Mouse (Mus musculus) urinary bladder, adult 2 months (tissue): ENCODE results near the gene Hist1h1e. TPM values are rescaled to one million over a fixed set of nuclear protein-coding genes. Genes with fewer than 3 reads are reported as not detected.
"Not testable (repeated sequence)": the region's sequence is repeated elsewhere in the genome, so short reads cannot be mapped to it uniquely, and the experiment has no call there.

Experiments used
- DNase-seq: peaks from one replicate; pipeline ENCODE4 v3.0.0; 2022; ENCODE audit warnings: low spot score
- polyA plus RNA-seq: library from polyadenylated mRNA; depleted of rRNA; stranded (reverse); fragments of >200 nt; gene quantifications from 2 replicates; pipeline ENCODE4 v1.2.3, GENCODE M21; 2012; rRNA removed

Gene Hist1h1e
- polyA plus RNA-seq, 1 experiment, result 1.1 TPM

DNA sequence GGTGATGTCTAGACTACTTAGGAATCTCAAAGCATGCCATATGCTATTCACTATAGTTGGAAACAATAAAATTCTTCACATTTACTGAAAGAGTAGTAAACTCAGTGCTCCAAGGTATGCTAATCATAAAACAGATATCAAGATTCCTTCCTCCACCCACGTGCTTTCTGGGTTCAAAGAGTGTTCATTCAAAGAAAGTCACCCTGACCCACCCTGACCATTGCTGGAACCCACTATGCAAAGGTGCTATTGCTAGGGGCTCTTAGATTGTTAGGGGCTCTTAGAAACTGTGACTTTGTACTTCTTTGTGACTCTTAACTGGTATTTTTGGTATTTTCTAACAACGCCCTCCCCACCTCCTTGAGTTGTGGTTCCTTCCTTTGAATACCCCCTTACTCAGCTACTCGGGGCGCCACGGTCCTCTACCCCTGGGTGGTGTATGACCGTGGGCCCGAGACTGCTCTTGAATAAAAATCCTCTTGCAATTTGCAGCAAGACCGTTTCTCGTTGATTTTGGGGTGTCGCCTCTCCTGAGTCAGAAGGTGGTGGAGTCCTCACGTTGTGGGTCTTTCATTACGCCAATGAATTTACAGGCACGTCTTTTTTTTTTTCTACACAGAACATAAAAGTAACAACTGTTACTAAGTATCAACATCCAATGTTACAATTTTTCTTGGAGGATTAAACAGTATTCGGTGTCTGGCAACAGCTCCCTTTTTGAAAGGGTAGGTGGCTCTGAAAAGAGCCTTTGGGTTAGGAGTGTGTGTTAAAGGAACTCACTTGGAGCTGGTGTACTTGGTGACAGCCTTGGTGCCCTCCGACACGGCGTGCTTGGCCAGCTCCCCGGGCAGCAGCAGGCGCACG, 49.1 kb downstream of the Hist1h1e start:
- DNase-seq, result not testable (repeated sequence)

DNA sequence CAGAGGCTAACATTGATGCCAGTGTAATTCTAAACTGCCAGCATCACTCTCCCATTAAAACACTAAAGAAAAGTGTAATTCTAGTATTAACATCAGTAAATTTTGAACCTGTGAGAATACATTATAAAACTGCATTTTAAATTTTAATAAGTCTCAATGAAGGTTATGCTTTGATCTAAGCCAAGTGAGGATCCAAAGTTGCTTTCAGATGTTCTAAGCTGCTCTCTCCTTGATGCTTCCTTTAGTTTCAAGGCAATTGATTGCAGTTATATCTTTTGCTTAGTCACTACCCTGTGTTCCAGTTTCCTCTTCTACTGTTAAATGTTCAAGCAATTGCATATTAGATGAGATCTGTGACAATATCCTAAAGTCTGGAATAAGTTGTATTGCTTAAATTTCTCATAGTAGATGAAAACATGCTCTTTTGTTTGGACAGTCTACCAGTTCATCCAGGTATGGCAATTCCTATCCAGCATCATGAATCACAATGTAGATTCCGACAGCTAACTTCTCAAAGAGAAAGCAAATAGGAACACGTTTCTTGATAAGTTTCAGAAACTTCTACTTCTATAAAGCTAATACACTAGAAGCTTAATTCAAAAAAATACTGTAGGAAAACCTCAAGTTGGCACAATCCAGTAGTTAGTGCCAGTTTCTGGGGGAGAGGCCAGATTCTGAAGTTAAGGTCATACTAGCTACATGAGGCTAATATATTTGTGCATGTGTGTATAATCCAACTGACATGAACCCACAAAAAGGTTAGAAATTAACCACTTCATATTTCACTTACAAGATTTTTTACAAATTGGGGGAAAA, 49.9 kb downstream of the Hist1h1e start:
- DNase-seq, result no peak

DNA sequence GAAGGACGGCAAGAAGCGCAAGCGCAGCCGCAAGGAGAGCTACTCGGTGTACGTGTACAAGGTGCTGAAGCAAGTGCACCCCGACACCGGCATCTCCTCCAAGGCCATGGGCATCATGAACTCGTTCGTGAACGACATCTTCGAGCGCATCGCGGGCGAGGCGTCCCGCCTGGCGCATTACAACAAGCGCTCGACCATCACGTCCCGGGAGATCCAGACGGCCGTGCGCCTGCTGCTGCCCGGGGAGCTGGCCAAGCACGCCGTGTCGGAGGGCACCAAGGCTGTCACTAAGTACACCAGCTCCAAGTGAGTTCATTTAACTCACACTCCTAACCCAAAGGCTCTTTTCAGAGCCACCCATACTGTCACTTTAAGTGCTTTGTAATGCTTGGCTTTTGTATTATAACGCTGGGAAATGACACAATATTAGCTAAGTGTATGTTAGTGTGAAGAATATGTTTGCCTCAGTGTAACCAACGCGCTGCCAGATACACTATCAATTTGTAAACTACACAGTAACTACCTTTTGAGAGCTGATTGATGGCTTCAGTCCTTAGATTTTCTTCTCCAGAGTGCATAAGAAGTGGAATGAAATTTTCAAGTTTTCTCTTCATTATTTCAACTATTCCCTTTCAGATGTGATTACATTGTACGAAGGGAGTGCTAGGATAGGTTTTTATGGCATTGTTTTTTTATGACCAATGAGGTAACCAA, 50.7 kb downstream of the Hist1h1e start:
- not testable (repeated sequence) for DNase-seq

DNA sequence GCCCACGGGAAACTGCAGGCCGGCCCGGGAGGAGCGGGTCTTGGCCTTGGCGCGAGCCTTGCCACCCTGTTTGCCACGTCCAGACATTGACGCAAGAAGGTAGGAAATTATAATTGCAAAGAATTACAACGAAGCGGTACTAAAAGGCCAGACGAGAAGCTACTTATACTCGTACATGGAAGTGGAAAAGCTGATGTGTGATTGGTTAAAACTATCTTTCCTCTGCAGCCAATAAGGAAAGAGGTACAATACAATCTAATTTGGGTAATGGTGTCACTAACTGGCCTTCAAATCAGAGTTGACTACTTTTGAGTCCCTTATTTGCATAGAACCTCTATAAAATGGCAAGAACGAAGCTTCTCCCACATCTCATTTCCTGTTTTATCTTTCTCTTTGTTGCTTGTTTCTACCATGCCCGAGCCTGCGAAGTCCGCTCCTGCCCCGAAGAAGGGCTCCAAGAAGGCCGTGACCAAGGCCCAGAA, 51.3 kb downstream of the Hist1h1e start, which contains the start of the genes Hist1h2ae and Hist1h2bg:
Gene Hist1h2ae, minus strand, starts transcription at position 199 of the 482 bp plus-strand sequence.
Gene Hist1h2bg, plus strand, starts transcription at position 375 of the 482 bp plus-strand sequence.
- DNase-seq, result peak; percentile 61

Other genes with a start within 250 kb of the Hist1h1e start
- 7.9 TPM in 2 replicates for gene Abt1, start 198.7 kb downstream of the Hist1h1e start, polyA plus RNA-seq
- gene Btn1a1, start 156.7 kb downstream of the Hist1h1e start, polyA plus RNA-seq, result not detected in 2 replicates
- gene Btn2a2, start 133.7 kb downstream of the Hist1h1e start, polyA plus RNA-seq, result 0.04 TPM in 1 of 2 replicates, not detected in the other
- gene Hist1h4h, start 91.5 kb downstream of the Hist1h1e start, polyA plus RNA-seq, result 27.8 and 30.5 TPM in 2 replicates
- gene Hist1h2af, start 88.7 kb downstream of the Hist1h1e start, polyA plus RNA-seq, result 1.3 and 5.2 TPM in 2 replicates
- 0.40 and 0.90 TPM in 2 replicates for gene Hist1h3g, start 87.1 kb downstream of the Hist1h1e start, polyA plus RNA-seq
- gene Hist1h2bh, start 79.2 kb downstream of the Hist1h1e start, polyA plus RNA-seq, result 0.60 and 0.69 TPM in 2 replicates
- 0.44 and 0.78 TPM in 2 replicates for gene Hist1h3f, start 78.5 kb downstream of the Hist1h1e start, polyA plus RNA-seq
- 0.26 and 0.78 TPM in 2 replicates for gene Hist1h4f, start 70.9 kb downstream of the Hist1h1e start, polyA plus RNA-seq
- 0.62 and 0.90 TPM in 2 replicates for gene Hist1h1d, start 69.3 kb downstream of the Hist1h1e start, polyA plus RNA-seq
- gene Hist1h3e, start 60.2 kb downstream of the Hist1h1e start, polyA plus RNA-seq, result 0.83 and 1.6 TPM in 2 replicates
- gene Hist1h2ae, start 51.3 kb downstream of the Hist1h1e start, polyA plus RNA-seq, result 0.15 and 0.53 TPM in 2 replicates
- 7.4 and 9.9 TPM in 2 replicates for gene Hist1h2bg, start 51.2 kb downstream of the Hist1h1e start, polyA plus RNA-seq
- 0.75 TPM in 1 of 2 replicates, not detected in the other for gene Hist1h2bf, start 48.4 kb downstream of the Hist1h1e start, polyA plus RNA-seq
- 1.6 and 1.9 TPM in 2 replicates for gene Hist1h2ad, start 48.2 kb downstream of the Hist1h1e start, polyA plus RNA-seq
- 2.5 and 2.6 TPM in 2 replicates for gene Hist1h3d, start 46.8 kb downstream of the Hist1h1e start, polyA plus RNA-seq
- 0.47 and 3.4 TPM in 2 replicates for gene Hist1h4d, start 41.0 kb downstream of the Hist1h1e start, polyA plus RNA-seq
- 2.6 and 3.4 TPM in 2 replicates for gene Hist1h2be, start 1.4 kb downstream of the Hist1h1e start, polyA plus RNA-seq
- gene Hist1h2ac, start 61.4 kb upstream of the Hist1h1e start, polyA plus RNA-seq, result 0.45 and 0.86 TPM in 2 replicates
- gene Hist1h2bc, start 61.6 kb upstream of the Hist1h1e start, polyA plus RNA-seq, result 193 and 203 TPM in 2 replicates
- not detected in 2 replicates for gene Hist1h1t, start 73.3 kb upstream of the Hist1h1e start, polyA plus RNA-seq
- gene Hist1h4c, start 75.9 kb upstream of the Hist1h1e start, polyA plus RNA-seq, result 0.47 and 1.7 TPM in 2 replicates
- 13.8 and 14.8 TPM in 2 replicates for gene Hfe, start 88.3 kb upstream of the Hist1h1e start, polyA plus RNA-seq
- gene Hist1h1c, start 116.2 kb upstream of the Hist1h1e start, polyA plus RNA-seq, result 125 and 170 TPM in 2 replicates
- gene Hist1h3c, start 123.0 kb upstream of the Hist1h1e start, polyA plus RNA-seq, result 0.48 and 0.84 TPM in 2 replicates
- gene Hist1h2bb, start 124.2 kb upstream of the Hist1h1e start, polyA plus RNA-seq, result 0.43 and 0.49 TPM in 2 replicates
- 0.60 TPM in 1 of 2 replicates, not detected in the other for gene Hist1h2ab, start 128.6 kb upstream of the Hist1h1e start, polyA plus RNA-seq
- 0.48 and 0.52 TPM in 2 replicates for gene Hist1h3b, start 129.7 kb upstream of the Hist1h1e start, polyA plus RNA-seq
- 0.75 and 0.94 TPM in 2 replicates for gene Hist1h4b, start 134.5 kb upstream of the Hist1h1e start, polyA plus RNA-seq
- gene Hist1h4a, start 138.7 kb upstream of the Hist1h1e start, polyA plus RNA-seq, result 0.48 and 1.2 TPM in 2 replicates
- 0.34 and 0.66 TPM in 2 replicates for gene Hist1h3a, start 139.8 kb upstream of the Hist1h1e start, polyA plus RNA-seq
- not detected in 2 replicates for gene Hist1h1a, start 141.1 kb upstream of the Hist1h1e start, polyA plus RNA-seq
- 0.25 and 0.36 TPM in 2 replicates for gene Trim38, start 147.4 kb upstream of the Hist1h1e start, polyA plus RNA-seq
- not detected in 2 replicates for gene Slc17a2, start 184.4 kb upstream of the Hist1h1e start, polyA plus RNA-seq
- gene Slc17a3, start 216.9 kb upstream of the Hist1h1e start, polyA plus RNA-seq, result not detected in 2 replicates
- gene Slc17a1, start 245.2 kb upstream of the Hist1h1e start, polyA plus RNA-seq, result not detected in 2 replicates